Mouse (Mus musculus): ENCODE results near the gene Gm49388.

Gm49388 gene

GRCm38 (mm10) chr7:127841340-127842000 is 56.1 kb downstream of the Gm49388 start:
- peak; percentile 93 for DNase-seq (ENCODE audit: low spot score)

- peak; percentile 84 for DNase-seq (ENCODE audit: low spot score)
Measured at GRCm38 (mm10) chr7:127842001-127842718, 56.8 kb downstream of the Gm49388 start.

GRCm38 (mm10) chr7:127849973-127850875 is 64.8 kb downstream of the Gm49388 start:
- no peak for DNase-seq (ENCODE audit: low spot score)

DNA sequence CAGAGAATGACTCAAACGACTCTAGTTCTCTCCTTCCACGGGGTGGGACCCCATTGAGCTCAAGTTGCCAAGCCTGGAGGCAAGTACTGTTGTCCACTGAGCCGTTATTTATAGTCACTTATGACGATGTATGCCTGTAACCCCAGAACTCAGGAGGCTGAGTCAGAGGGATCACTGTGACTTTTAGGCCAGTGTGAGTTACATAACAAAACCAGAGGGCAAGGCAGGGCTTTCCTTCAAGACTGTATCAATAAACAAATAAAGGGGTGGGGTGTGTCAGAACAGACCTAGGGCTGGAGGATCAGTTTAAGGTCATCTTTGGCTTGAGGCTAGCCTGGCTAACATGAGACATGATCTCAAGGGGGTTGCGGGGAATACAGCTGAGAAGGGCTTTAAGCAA is 65.5 kb downstream of the Gm49388 start:
- DNase-seq (ENCODE audit: low spot score) = no peak
